15 mouse cellular contexts compared by ENCODE assay signal in genomic region chr12:5029035-5029434, GRCm38 (mm10).
DNase-seq lines count a peak whose midpoint lies in the region; ATAC-seq and TF ChIP-seq lines count a peak whose summit lies in the region.
"Had no signal": no experiment of that assay in that cellular context is flagged by ENCODE, and none has a peak within 500 bp of the region (broad histone marks: within the 10 kb centered on the region; RNA-seq: fewer than 3 reads in every experiment).

No protein-coding gene starts in this region.

- WGBS in hindbrain, postnatal 0 days: 81% methylated on average over 5 of the region's 5 CpGs
- WGBS in hindbrain, embryonic 10.5 days: 88% methylated on average over 5 of the region's 5 CpGs
- WGBS in lung, embryonic 14.5 days: 76% methylated on average over 5 of the region's 5 CpGs
- 85% methylated on average over 5 of the region's 5 CpGs for WGBS in liver, embryonic 11.5 days

- H3K9me3 ChIP-seq in hindbrain, postnatal 0 days (ENCODE audit: low read length): no peaks in the 10 kb centered on the region
- no peaks in the 10 kb centered on the region for H3K9me3 ChIP-seq in hindbrain, embryonic 10.5 days
- H3K9me3 ChIP-seq in lung, embryonic 14.5 days (ENCODE audit: low read depth, low read length): no peaks in the 10 kb centered on the region
- H3K9me3 ChIP-seq in MEL (replicated peaks; ENCODE audit: insufficient read depth, low read length): no peaks in the 10 kb centered on the region
- no peaks in the 10 kb centered on the region for H3K9me3 ChIP-seq in liver, embryonic 11.5 days (ENCODE audit: control insufficient read depth, low read length)
- H3K9me3 ChIP-seq: hindbrain, embryonic 13.5 days; lung, embryonic 15.5 days; neural tube, embryonic 15.5 days; stomach, embryonic 15.5 days had no signal

- no peaks in the 10 kb centered on the region for H3K27me3 ChIP-seq in hindbrain, postnatal 0 days (ENCODE audit: insufficient read depth, low read length)
- no peaks in the 10 kb centered on the region for H3K27me3 ChIP-seq in hindbrain, embryonic 10.5 days (ENCODE audit: insufficient read depth, poor library complexity, severe bottlenecking)
- no peaks in the 10 kb centered on the region for H3K27me3 ChIP-seq in lung, embryonic 14.5 days (ENCODE audit: insufficient read depth, low read length)
- no peaks in the 10 kb centered on the region for H3K27me3 ChIP-seq in MEL (ENCODE audit: control insufficient read depth in 1 of 2, insufficient read depth in 2 of 2, low read length in 2 of 2)
- no peaks in the 10 kb centered on the region for H3K27me3 ChIP-seq in liver, embryonic 11.5 days (replicated peaks; ENCODE audit: control insufficient read depth, insufficient read depth, low read length)
- H3K27me3 ChIP-seq: hindbrain, embryonic 13.5 days; lung, embryonic 15.5 days; neural tube, embryonic 15.5 days; stomach, embryonic 15.5 days had no signal

- peak; percentile 57 for DNase-seq in hindbrain, postnatal 0 days (ENCODE audit: low spot score)
- DNase-seq in hindbrain, embryonic 10.5 days (ENCODE audit: low spot score): no peak
- peak; percentile 64 for DNase-seq in lung, embryonic 14.5 days
- no peak for DNase-seq in lung, postnatal 25 days (ENCODE audit: low spot score)
- no peak for DNase-seq in MEL (ENCODE audit: low read depth, low spot score)
- DNase-seq in brain, embryonic 14.5 days (ENCODE audit: low read depth): peak; percentile 47
- DNase-seq in liver, embryonic 11.5 days (ENCODE audit: low spot score): no peak
- DNase-seq: adrenal gland, adult 8-10 months; cerebellum, postnatal 10 days; kidney, adult 8-10 months; retina, postnatal 1 day had no signal

- no peak overlapping the region for H3K4me3 ChIP-seq in hindbrain, postnatal 0 days (ENCODE audit: low read length)
- H3K4me3 ChIP-seq in hindbrain, embryonic 10.5 days: no peak overlapping the region
- H3K4me3 ChIP-seq in lung, embryonic 14.5 days (ENCODE audit: low read depth, low read length): no peak overlapping the region
- no peak overlapping the region for H3K4me3 ChIP-seq in MEL (ENCODE audit: control insufficient read depth in 1 of 2, insufficient read depth in 1 of 2, low read depth in 2 of 2, low read length in 2 of 2)
- no peak overlapping the region for H3K4me3 ChIP-seq in liver, embryonic 11.5 days (ENCODE audit: low read depth, low read length)
- H3K4me3 ChIP-seq: hindbrain, embryonic 13.5 days; lung, embryonic 15.5 days; neural tube, embryonic 15.5 days; stomach, embryonic 15.5 days had no signal

- no peak for ATAC-seq in hindbrain, postnatal 0 days
- no peak for ATAC-seq in lung, embryonic 14.5 days (ENCODE audit: insufficient read depth)
- ATAC-seq in liver, embryonic 11.5 days (replicated peaks; ENCODE audit: low FRiP score): no peak

- no peak for TF ChIP-seq EP300 in MEL (IDR thresholded peaks at IDR 0.05; ENCODE audit: low read depth in 1 of 2, low read length in 2 of 2)

- H3K4me2 ChIP-seq in hindbrain, postnatal 0 days (ENCODE audit: low read depth, low read length): no peak overlapping the region
- H3K4me2 ChIP-seq in lung, embryonic 14.5 days: no peak overlapping the region
- no peak overlapping the region for H3K4me2 ChIP-seq in liver, embryonic 11.5 days
- H3K4me2 ChIP-seq: hindbrain, embryonic 13.5 days; lung, embryonic 15.5 days; neural tube, embryonic 15.5 days; stomach, embryonic 15.5 days had no signal

- peaks cover 13% of the 10 kb centered on the region for H3K36me3 ChIP-seq in hindbrain, postnatal 0 days (ENCODE audit: insufficient read depth, low read length)
- H3K36me3 ChIP-seq in hindbrain, embryonic 10.5 days: peaks cover 79% of the 10 kb centered on the region
- peaks cover 51% of the 10 kb centered on the region for H3K36me3 ChIP-seq in lung, embryonic 14.5 days (ENCODE audit: insufficient read depth)
- H3K36me3 ChIP-seq in MEL (ENCODE audit: control insufficient read depth in 1 of 2, insufficient read depth in 2 of 2, low read length in 2 of 2): peaks cover 0 to 10% of the 10 kb centered on the region in 2 experiments; a peak in 2 of 4 replicates
- peaks cover 7% of the 10 kb centered on the region for H3K36me3 ChIP-seq in liver, embryonic 11.5 days (ENCODE audit: control insufficient read depth, insufficient read depth, low read length)

- H3K9ac ChIP-seq in hindbrain, postnatal 0 days (replicated peaks; ENCODE audit: low read length): no peak overlapping the region
- no peak overlapping the region for H3K9ac ChIP-seq in lung, embryonic 14.5 days
- no peak overlapping the region for H3K9ac ChIP-seq in MEL (ENCODE audit: control insufficient read depth, low read depth, low read length, poor library complexity, severe bottlenecking)
- H3K9ac ChIP-seq in liver, embryonic 11.5 days (ENCODE audit: low read depth, low read length): no peak overlapping the region
- H3K9ac ChIP-seq: hindbrain, embryonic 13.5 days; lung, embryonic 15.5 days; neural tube, embryonic 15.5 days; stomach, embryonic 15.5 days had no signal

- no peaks in the 10 kb centered on the region for H3K4me1 ChIP-seq in hindbrain, postnatal 0 days (ENCODE audit: insufficient read depth, low read length)
- no peaks in the 10 kb centered on the region for H3K4me1 ChIP-seq in hindbrain, embryonic 10.5 days (replicated peaks)
- H3K4me1 ChIP-seq in lung, embryonic 14.5 days (ENCODE audit: insufficient read depth): no peaks in the 10 kb centered on the region
- no peaks in the 10 kb centered on the region for H3K4me1 ChIP-seq in MEL (ENCODE audit: control insufficient read depth in 1 of 2, insufficient read depth in 2 of 2, low read length in 2 of 2)
- H3K4me1 ChIP-seq in liver, embryonic 11.5 days (replicated peaks; ENCODE audit: control insufficient read depth, insufficient read depth, low read length): no peaks in the 10 kb centered on the region
- H3K4me1 ChIP-seq: lung, embryonic 15.5 days; neural tube, embryonic 15.5 days; stomach, embryonic 15.5 days had no signal

- no peak overlapping the region for H3K27ac ChIP-seq in hindbrain, postnatal 0 days
- no peak overlapping the region for H3K27ac ChIP-seq in hindbrain, embryonic 10.5 days
- no peak overlapping the region for H3K27ac ChIP-seq in lung, embryonic 14.5 days (ENCODE audit: low read depth)
- no peak overlapping the region for H3K27ac ChIP-seq in MEL (ENCODE audit: control insufficient read depth, low read depth, low read length)
- H3K27ac ChIP-seq in liver, embryonic 11.5 days (ENCODE audit: low read depth, low read length): no peak overlapping the region
- H3K27ac ChIP-seq: hindbrain, embryonic 13.5 days; lung, embryonic 15.5 days; neural tube, embryonic 15.5 days; stomach, embryonic 15.5 days had no signal

- peak; percentile 12; the same call in 1 of the 2 replicates for TF ChIP-seq RAD21 in MEL (IDR thresholded peaks at IDR 0.05; ENCODE audit: low read depth, low read length)

- TF ChIP-seq CTCF in hindbrain, postnatal 0 days (IDR thresholded peaks at IDR 0.05; ENCODE audit: low read depth): peak; percentile 53
- peak; percentile 43 for TF ChIP-seq CTCF in lung, embryonic 14.5 days (IDR thresholded peaks at IDR 0.05; ENCODE audit: low read depth)
- TF ChIP-seq CTCF in MEL (IDR thresholded peaks at IDR 0.05 in 2 of 3, conservative IDR thresholded peaks at IDR 0.05 in 1 of 3; ENCODE audit: control insufficient read depth in 1 of 3, insufficient read depth in 1 of 3, low read depth in 2 of 3, low read length in 3 of 3, poor library complexity in 1 of 3, severe bottlenecking in 1 of 3): no peak
- TF ChIP-seq CTCF in brain, embryonic 14.5 days (IDR thresholded peaks at IDR 0.05; ENCODE audit: borderline replicate concordance, extremely low read depth, insufficient read depth, insufficient read length): no peak

- no peak for TF ChIP-seq POLR2A in MEL (IDR thresholded peaks at IDR 0.05; ENCODE audit: control insufficient read depth in 1 of 2, insufficient read depth in 1 of 2, low read depth in 1 of 2, low read length in 2 of 2, poor library complexity in 1 of 2)
- no peak for TF ChIP-seq POLR2A in brain, embryonic 14.5 days (IDR thresholded peaks at IDR 0.05; ENCODE audit: borderline replicate concordance, extremely low read depth, insufficient read depth, insufficient read length, poor library complexity, severe bottlenecking)

- no peaks in the 10 kb centered on the region for H3K79me2 ChIP-seq in MEL (ENCODE audit: control insufficient read depth, insufficient read depth, low read length, poor library complexity)

TF ChIP-seq in MEL, 35 proteins besides CTCF, POLR2A, EP300 and RAD21:
- TF ChIP-seq ZKSCAN1 (IDR thresholded peaks at IDR 0.05; ENCODE audit: low read depth, low read length) (no peak), UBTF (IDR thresholded peaks at IDR 0.05; ENCODE audit: borderline replicate concordance, insufficient read depth, low read depth, low read length) (no peak), E2F4 (IDR thresholded peaks at IDR 0.05; ENCODE audit: borderline replicate concordance, low read depth, low read length) (no peak), POLR2AphosphoS2 (IDR thresholded peaks at IDR 0.05; ENCODE audit: low read length) (no peak)

Comparison
In these comparisons a context has a peak if more than half of its experiments do, and no peak if none do; other contexts are left out.
1. DNase-seq: peak in hindbrain, postnatal 0 days (single experiment), lung, embryonic 14.5 days (single experiment) and brain, embryonic 14.5 days (single experiment); none in hindbrain, embryonic 10.5 days (single experiment), lung, postnatal 25 days (single experiment), MEL (single experiment) and liver, embryonic 11.5 days (single experiment).
2. CTCF ChIP-seq: peak in hindbrain, postnatal 0 days (single experiment) and lung, embryonic 14.5 days (single experiment); none in MEL (0 of 3) and brain, embryonic 14.5 days (single experiment).